Mouse (Mus musculus) naive thymus-derived CD4-positive, alpha-beta T cell, adult 2 months (primary cell): ENCODE data around the gene Olfr799.

Experiments
- DNase-seq: peaks from one replicate; pipeline ENCODE4 v3.0.0-alpha.2; 2011; ENCODE audit warnings: low read depth

The Olfr799 gene

GRCm38 (mm10) chr10:129637184-129637583 is at the start of gene Olfr799:
TSS of gene Olfr799 (plus strand) at chr10:129637484.
- DNase-seq = no peak

- no peak for DNase-seq
These were observed 24.8 kb upstream of the Olfr799 start, which contains the start of gene Olfr796 for GRCm38 (mm10) chr10:129612470-129612869. TSS of gene Olfr796 (minus strand) at chr10:129612570.

- no peak for DNase-seq
These were observed 15.6 kb upstream of the Olfr799 start for GRCm38 (mm10) chr10:129621724-129622123.

- DNase-seq = no peak
These were observed 14.0 kb upstream of the Olfr799 start for GRCm38 (mm10) chr10:129623251-129623650.

- no peak for DNase-seq
These were observed 9.4 kb upstream of the Olfr799 start, which contains the start of gene Olfr798 for GRCm38 (mm10) chr10:129627834-129628233. TSS of gene Olfr798 (minus strand) at chr10:129627934.

GRCm38 (mm10) chr10:129651763-129652162 is 14.5 kb downstream of the Olfr799 start:
- no peak for DNase-seq

GRCm38 (mm10) chr10:129657394-129657793 is 20.1 kb downstream of the Olfr799 start, which contains the start of gene Olfr800:
TSS of gene Olfr800 (plus strand) at chr10:129657694.
- DNase-seq = no peak

- DNase-seq = no peak
These were observed 36.5 kb downstream of the Olfr799 start, which contains the start of gene Olfr801 for GRCm38 (mm10) chr10:129673765-129674164. TSS of gene Olfr801 (minus strand) at chr10:129673865.

GRCm38 (mm10) chr10:129688069-129688468 is 50.8 kb downstream of the Olfr799 start, which contains the start of gene Olfr802:
TSS of gene Olfr802 (minus strand) at chr10:129688169.
- DNase-seq = no peak

- DNase-seq = no peak
These were observed 56.9 kb downstream of the Olfr799 start, which contains the start of gene Olfr803 for GRCm38 (mm10) chr10:129694186-129694585. TSS of gene Olfr803 (minus strand) at chr10:129694286.
